Mouse (Mus musculus): Measurements from ENCODE around the gene Wnt9a. TPM values are rescaled to one million over a fixed set of nuclear protein-coding genes. Genes with fewer than 3 reads are reported as not detected.
"Not testable (repeated sequence)": the region's sequence is repeated elsewhere in the genome, so short reads cannot be mapped to it uniquely, and the experiment has no call there.

The Wnt9a gene
- polyA plus RNA-seq, 1 experiment = 7.5 TPM

DNA sequence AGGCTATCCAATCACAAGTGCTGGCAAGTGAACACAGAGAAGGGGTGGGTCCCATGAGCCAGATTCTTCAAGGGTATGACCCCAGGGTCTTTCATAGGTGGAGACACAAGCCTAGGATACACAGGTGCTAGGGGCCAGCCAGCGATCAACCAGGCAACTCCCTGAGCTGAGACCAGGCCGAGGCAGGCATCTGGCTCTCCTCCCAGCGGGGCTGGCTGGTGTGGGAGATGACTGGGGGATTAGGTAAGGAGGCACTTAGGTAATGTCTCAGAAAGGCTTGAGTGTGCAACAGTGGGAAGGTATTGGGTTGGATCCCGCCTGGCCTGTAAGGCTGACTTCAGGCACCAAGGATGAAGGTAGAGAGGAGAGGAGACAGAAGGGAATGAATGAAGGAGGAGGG is 28.4 kb downstream of the Wnt9a start:
- no peak for DNase-seq (ENCODE audit: low read depth)

DNA sequence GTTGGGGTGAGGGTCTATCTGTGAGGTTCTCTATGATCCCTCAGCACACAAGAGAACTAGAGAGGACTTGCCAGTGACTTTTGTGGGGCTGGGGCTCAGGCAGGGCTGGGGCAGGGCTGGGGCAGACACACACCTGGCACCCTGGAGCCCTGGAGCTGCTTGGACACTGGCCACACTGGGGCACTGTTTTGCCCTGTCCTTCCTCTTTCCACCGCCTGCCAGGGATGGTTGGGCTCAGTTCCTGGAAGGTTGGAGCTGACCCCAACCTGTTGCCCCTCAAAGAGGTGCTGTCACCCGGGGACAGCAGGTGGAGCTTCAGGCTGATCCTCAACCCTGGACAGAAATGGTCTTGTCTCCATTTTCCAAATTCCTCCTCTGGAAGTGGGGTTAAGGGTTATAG is 29.2 kb downstream of the Wnt9a start:
- no peak for DNase-seq (ENCODE audit: low read depth)

DNA sequence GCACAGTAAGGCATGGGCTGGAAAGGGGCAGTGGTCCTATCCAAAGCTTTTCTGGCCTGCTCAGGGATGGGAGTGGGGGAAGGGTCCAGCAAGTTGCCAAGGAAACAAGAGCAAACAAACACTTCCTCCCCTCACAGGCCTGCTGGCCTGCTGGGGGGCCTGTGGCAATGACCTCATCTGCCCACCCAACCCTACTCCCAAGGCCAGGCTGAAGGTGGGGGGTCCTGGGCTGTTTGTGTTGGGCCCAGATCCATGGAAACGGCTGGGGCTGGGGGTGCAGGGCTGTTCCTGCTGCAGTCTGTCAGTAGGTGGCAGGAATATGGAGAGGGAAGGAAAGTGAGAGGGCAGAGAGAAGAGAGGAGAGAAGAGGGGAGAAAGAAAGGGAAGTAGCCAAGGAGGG is 29.7 kb downstream of the Wnt9a start:
- no peak for DNase-seq (ENCODE audit: low read depth)

DNA sequence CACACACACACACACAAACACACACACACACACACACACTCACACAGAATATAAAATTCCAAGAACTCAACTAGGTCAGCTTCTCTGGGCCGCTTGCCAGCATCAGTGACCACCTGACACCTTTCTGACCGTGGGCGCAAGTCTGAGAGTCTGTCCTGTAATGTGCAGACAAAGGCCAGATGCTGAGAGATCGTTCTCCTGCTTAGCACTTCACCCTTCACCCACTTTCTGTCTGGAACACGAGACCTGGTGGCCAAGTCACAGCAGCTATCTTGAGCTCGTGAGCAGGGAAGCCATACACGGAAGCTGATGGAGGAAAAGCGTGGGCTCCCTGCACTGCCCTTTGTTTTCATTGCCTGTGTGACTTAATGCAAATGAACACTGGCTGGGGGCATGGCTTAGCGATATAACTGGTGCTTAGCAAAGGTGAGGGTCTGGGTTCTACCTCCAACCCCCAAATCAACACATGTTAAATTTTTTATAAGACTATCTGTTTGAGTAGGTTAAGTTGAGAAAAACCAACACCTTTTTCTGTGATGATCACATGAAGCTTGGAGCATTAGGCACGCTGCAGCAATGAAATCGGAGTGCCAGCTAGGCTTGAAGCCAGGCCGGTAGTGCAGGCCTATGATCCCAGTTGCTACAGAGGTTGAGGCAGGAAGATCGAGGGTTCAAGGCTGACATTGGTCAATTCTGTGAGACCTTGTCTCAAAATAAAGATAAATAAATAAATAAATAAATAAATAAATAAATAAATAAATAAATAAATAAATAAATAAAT is 31.4 kb downstream of the Wnt9a start:
- no peak for DNase-seq (ENCODE audit: low read depth)

DNA sequence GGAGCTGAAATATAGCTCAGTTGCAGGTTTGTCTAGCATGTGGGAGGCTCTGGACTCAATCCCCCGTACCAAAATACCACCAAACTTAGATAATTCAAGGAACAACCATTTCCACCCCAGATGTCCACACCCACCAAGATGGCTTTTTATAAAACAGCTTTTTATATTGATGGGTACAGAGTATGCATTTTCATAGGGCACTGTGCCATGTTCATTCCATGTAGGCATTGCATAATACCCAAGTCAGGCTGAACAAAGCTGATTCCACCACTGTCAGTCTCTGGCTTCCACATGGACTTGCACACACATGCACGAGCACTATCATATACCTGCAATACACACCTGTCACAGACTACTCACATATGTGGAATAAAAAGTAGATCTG is 32.0 kb downstream of the Wnt9a start:
- no peak for DNase-seq (ENCODE audit: low read depth)

DNA sequence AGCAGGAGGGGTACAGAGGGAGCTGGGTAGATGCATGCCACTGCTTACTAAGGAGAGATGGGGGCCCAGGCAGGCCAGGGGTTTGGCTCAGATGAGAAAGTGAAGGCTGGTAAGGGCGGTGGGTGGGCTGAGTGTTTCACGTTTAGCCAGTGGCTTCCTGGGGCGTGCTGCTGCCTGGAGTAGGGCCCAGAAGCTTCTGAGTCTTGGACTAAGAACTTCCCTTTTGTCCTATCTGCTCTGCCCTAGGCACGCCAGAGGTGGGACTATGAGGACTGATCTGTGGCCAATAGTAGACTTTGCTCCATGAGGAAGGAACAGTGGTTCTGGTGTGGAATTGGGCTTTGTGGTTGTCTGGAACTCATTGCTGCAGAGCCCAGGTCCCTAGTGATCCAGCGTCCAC is 36.2 kb downstream of the Wnt9a start:
- DNase-seq (ENCODE audit: low read depth) = no peak

DNA sequence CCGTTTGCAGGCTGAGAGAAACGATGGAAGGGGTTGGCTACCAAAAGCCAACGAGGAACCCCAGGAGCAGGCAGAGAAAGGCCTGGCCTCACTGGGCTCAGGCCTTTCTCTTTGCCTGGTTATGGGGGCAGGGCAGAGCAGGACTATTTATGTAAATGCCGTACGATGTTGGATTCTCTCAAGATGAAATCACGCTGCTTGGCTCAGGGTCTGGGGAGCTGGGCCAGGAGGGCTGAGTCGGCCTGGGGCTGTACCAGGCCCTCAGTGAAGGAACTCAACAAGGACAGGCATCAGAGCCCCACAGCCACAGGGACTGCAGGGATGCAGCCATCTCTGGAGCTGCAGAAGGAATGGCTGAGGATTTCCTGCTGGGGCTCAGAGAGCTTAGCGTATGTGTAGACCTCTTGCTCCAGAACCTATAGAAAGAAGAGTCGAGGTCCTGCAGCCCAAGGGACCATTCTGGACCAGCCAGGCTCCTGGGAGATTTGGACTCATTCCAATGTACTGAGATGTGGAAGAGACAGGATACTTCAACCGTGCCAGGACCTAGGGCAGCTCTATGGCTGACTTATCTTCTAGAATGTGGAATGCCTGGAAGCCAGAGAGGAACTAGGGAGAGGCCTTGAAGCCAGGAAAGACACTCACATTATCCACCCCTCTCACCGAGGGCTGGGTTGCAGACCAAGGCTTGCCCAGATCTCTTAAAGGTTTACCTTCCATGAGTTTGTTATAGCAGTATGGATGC is 39.6 kb downstream of the Wnt9a start:
- no peak for DNase-seq (ENCODE audit: low read depth)

DNA sequence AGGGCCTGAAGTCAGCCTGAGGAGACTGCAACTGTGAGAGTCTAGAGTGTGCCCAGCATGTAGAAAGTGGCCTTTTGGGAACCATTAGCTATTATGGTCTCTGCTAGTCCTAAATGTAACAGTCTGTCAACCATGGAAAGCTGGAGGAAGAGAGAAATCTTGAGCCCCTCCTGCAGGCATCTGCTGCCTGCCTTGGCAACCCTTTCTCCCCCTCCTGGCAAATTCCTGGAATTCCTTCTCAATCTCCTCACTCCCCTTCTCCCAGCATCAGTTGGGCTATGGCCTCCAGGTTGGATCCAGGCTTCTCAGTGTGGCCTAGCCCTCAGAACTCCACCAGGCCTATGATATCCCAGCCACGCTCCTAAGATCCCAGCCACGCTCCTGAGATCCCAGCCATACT is 43.6 kb downstream of the Wnt9a start:
- no peak for DNase-seq (ENCODE audit: low read depth)

DNA sequence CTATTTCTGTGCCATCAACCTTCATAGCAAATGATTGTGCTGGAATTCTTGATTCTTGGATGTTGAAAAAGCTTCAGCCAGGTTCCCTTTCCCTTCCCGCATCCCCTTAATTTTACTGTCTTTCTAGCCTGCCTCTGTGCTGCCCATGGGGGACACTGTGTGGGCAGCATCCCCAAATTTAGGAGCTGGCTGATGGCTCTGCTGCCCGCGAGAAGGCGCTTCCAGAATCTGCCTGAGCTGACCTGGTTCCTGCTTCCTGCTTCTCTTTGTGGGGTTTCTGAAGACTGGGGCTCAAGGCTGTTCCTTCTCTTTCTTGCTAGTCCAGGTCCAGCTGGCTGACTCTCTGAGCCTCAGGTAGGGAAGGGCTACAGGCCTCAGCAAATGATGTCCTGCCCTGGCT is 48.1 kb downstream of the Wnt9a start:
- no peak for DNase-seq (ENCODE audit: low read depth)

DNA sequence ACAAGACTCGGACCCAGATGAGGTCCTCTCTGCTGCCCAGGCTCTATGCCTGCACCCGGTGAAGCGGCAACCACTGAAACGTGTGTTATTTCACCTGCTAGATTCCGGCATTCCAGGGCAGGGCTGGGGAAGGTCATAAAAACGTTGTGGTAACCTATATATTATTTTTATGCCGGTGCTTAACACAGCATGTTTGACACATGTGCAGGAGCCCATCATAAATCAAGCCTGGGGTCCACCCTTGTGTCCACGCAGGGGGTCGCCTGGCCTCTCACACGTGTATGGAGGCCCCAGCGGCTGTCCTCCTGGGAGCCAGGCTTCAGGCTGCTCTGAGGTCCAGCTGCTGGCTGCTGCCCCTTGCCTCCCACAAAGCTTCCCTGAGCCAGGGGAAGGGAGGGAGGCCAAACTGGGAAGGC is 50.2 kb downstream of the Wnt9a start:
- no peak for DNase-seq (ENCODE audit: low read depth)

DNA sequence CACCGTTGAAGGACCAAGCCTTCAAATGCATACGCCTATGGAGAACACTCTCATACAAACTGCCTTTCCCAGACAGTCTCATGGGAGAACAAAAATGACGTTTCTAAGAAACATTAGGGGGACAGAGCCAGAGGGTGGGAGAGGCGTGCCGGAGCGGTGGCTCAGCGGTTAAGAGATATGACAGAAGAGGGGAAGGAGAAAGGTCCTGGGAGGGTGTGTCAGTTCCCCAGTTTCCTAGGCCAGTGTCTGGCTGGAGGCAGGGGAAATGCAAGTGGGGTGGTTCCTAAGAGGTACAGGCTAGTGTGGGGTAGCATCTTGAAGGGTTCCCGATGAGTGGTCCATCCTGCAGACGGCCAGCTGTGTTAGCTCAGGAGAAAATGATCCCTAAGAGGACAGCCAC is 54.6 kb downstream of the Wnt9a start:
- no peak for DNase-seq (ENCODE audit: low read depth)

DNA sequence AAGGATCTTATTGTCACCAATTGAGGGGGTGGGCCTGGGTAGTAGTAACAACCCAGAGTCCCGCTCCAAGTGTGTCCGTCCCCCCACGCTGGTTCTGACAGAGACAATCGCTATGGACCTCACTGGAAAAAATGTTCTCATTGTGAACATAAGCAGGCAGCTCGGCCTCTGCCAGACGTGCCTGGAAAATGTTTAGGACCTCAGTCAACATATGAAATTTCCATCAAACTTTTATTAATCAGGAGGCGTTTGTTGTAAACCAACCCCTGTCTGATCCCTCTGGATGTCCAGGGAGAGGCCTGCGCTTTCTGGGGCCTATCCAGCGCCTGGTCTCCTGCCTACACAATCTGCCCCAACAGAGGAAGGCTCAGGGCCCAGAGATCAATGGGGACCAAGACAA is 57.3 kb downstream of the Wnt9a start:
- no peak for DNase-seq (ENCODE audit: low read depth)

DNA sequence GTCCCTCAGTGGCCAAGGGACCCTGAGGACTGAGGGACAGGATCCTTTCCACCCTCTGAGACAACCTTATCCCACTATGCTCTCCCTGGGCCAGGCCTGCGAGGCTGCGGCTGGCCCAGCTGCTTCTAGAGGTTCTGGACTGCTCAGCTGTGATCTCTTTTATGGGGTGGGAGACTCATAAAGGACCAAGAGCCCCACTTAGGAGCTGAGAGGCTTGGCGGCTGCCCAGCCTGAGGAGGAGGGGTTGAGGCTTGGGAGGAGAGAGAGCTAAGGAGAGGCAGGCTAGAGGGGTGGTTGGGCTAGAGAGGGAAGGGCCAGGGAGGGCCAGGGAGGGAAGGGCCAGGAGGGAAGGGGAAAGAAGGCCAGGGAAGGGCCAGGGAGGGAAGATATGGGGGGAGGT is 57.7 kb downstream of the Wnt9a start:
- no peak for DNase-seq (ENCODE audit: low read depth)

DNA sequence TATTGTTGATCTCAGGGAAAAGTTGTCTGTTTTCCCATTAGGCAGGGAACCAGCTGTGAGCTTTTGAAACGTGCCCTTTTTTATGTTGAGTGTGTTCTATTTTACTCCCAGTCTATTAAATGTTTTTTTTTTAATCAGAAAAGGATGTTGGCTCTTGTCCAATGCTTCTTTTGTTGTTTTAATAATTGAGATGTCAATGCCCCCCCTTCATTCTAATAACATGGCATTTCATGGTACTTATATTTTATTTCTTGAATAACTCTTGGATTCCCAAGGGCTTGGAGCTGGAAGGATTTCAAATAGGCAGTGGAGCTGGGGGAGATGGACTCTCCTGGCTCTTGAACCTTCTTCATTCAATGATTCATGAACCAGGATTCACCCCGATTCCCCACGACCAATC is 59.3 kb downstream of the Wnt9a start:
- no peak for DNase-seq (ENCODE audit: low read depth)

DNA sequence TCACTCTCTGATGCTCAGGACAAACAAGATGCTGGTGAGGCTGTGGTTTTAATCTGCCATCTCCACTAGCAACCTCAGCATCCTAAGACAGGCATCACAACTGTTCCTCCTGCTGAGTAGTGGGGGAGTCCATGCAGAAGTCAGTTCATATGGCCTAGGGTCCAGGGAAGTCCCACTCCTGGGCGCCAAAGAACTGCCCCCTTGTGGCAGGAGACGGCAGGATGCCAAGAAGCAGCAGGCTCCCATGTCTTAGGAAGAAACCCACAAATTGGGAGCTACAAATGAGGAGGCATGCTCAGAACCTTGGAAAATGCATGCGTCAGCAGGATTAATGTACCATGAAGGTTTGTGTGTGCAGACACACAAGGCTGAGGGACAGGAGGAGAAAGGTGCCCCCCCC is 59.9 kb downstream of the Wnt9a start:
- no peak for DNase-seq (ENCODE audit: low read depth)

DNA sequence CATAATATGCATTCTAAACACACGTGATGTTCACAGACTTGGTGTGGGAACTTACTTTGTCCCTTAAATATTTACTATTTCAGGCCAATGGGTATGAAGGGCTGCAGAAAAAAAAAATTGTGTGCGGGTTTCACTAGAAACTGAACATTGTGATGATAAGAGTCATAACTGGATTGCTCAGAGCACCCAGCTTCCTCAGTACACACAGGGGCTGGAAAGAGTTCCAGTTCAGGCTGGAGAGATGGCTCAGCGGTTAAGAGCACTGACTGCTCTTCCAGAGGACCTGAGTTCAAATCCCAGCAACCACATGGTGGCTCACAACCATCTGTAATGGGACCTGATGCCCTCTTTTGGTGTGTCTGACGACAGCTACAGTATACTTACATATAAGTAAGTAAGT is 61.2 kb downstream of the Wnt9a start:
- not testable (repeated sequence) for DNase-seq (ENCODE audit: low read depth)

DNA sequence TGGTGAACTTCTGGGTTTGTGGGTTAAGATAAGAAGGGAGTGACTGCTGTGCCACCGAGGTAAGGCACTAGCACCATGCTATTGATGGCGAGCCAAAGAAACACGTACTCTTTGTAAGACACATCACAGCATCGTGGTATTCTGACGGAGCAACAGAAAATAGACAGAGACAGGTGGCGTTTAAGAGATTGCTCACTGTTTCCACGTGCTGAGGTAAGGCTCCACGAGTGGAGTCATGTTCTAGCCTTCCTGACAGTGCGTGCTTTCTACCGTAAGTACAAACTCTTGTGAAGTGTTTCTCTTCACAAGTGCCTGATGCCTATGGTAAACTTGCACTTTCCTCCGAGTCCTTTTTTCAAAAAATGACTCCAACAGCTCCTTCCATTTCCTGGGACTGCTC is 63.1 kb downstream of the Wnt9a start:
- DNase-seq (ENCODE audit: low read depth) = no peak

DNA sequence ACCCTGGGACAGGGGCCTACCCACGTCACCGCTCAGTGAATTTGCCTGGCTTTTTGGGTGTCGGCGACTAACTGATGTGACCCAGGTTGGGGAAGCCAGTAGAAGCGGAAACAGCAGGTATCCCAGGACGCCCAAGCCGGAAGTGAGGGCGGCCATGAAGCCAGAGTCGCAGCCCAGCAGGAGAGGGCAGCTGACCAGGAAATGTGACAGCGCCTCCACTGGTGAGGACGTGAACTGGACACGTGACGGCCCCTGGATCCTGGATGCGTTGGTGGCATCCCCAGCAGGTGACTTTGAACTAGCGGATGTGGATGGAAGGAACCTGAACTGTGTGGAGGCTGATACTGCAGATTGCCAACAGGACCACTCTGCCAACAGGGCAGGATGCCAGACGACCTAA is 68.7 kb downstream of the Wnt9a start, which contains the start of gene Prss38:
TSS of gene Prss38 (minus strand) at position 183 of the 400 bp plus-strand sequence.
- no peak for DNase-seq (ENCODE audit: low read depth)

DNA sequence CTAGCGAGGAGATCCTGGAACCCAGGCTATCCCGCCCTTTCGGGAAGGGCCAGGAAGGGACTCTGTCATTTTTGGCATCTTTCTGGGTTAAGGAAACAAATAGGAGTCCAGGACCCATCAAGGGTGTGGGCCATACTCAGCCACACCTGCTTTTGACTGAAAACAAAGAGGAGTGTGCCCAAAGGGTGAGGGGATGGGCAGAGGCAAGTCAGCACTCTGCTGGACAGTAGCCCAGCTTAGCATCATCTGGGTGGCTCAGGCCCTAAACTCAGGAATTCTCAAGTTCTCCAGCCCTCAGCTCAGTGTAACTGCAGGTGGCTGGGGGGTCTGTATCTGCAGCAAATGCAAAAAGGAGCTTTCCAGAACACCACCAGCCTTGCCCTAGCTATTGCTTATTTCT is 71.3 kb downstream of the Wnt9a start:
- no peak for DNase-seq (ENCODE audit: low read depth)

DNA sequence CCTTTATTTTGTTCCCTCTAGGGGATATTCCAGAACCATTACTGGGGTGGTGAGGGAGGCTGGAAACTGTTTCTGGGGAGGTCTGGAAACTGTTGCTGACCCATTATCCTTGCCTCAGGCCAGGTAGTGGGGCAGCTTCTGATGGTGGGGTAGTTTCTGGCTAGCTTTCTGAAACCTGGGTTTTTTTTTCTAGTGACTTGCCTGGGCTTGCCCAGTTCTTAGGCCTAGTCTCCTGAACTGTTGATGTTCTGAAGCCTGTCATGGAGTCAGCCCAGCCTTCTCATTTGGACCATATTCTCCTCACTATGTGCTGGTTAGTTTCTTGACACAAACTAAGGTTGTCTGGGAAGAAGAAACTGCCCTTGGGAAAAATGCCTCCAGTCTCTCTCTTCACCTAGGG is 72.8 kb downstream of the Wnt9a start:
- DNase-seq (ENCODE audit: low read depth) = no peak
